Mouse (Mus musculus) kidney, adult 2 months (tissue): ENCODE results near the gene Tiprl.

Experiments
- CTCF ChIP-seq: fragments of 200-500 bp; conservative IDR thresholded peaks from 2 replicates; pipeline ENCODE4 v1.5.1; 2011; ENCODE audit warnings: low read depth, mild to moderate bottlenecking, control low read depth, low read length, moderate library complexity, mixed read lengths; ENCODE audit not compliant: insufficient read depth, insufficient read length
- POLR2A ChIP-seq: fragments of 200-500 bp; IDR thresholded peaks from one replicate; pipeline ENCODE4 v1.6.1; 2011; ENCODE audit warnings: low read depth, low read length, control low read depth

GRCm38 (mm10) chr1:165198951-165199350 lies 37.8 kb downstream of the Tiprl start:
- no peak for TF ChIP-seq POLR2A
- no peak for TF ChIP-seq CTCF
